Mouse (Mus musculus): ENCODE measurements around the gene Sgcb. TPM values are rescaled to one million over a fixed set of nuclear protein-coding genes. Genes with fewer than 3 reads are reported as not detected.

The Sgcb gene
- polyA plus RNA-seq (2015; fragmentation: Nextera tagmentation; extraction: Ambion mirVana), result 24.9 and 25.5 TPM in 2 replicates

- Histone ChIP-seq H3K27me3 (ENCODE audit: insufficient read depth, low read length) (peaks cover 41% of the 10 kb centered on the region), H3K9me3 (ENCODE audit: low read length) (no peaks in the 10 kb centered on the region), H3K4me3 (ENCODE audit: low read length) (peak within 1 kb of the TSS; percentile 73), H3K36me3 (ENCODE audit: insufficient read depth, low read length) (0 out of 2 replicates have a peak, but pooled peaks cover under 1% of the 10 kb centered on the region), H3K4me2 (replicated peaks; ENCODE audit: low read depth, low read length) (peak within 1 kb of the TSS; percentile 81), H3K4me1 (ENCODE audit: insufficient read depth, low read length) (peaks cover 27% of the 10 kb centered on the region), H3K27ac (ENCODE audit: low read length) (peak within 1 kb of the TSS; percentile 30; the same call in 1 of the 2 replicates), H3K9ac (replicated peaks; ENCODE audit: low read length) (peak within 1 kb of the TSS; percentile 74)
- ATAC-seq (ENCODE audit: low FRiP score, low TSS enrichment), result peak; percentile 90
- under 1% methylated on average over 61 of the region's 62 CpGs for WGBS
Observed at GRCm38 (mm10) chr5:73647261-73647900, at the start of gene Sgcb. TSS of gene Sgcb (minus strand) at chr5:73647790.

- Histone ChIP-seq H3K9me3 (ENCODE audit: low read length) (no peaks in the 10 kb centered on the region), H3K9ac (replicated peaks; ENCODE audit: low read length) (no peak overlapping the region), H3K4me2 (replicated peaks; ENCODE audit: low read depth, low read length) (no peak overlapping the region), H3K27me3 (ENCODE audit: insufficient read depth, low read length) (no peaks in the 10 kb centered on the region), H3K4me1 (ENCODE audit: insufficient read depth, low read length) (0 out of 2 replicates have a peak, but pooled peaks cover 3% of the 10 kb centered on the region), H3K36me3 (ENCODE audit: insufficient read depth, low read length) (no peaks in the 10 kb centered on the region), H3K27ac (ENCODE audit: low read length) (no peak overlapping the region), H3K4me3 (ENCODE audit: low read length) (no peak overlapping the region)
- ATAC-seq (ENCODE audit: low FRiP score, low TSS enrichment), result no peak
- WGBS, result 80% methylated on average over 4 of the region's 4 CpGs
Observed at GRCm38 (mm10) chr5:73694254-73695015, 46.8 kb upstream of the Sgcb start.

- H3K9me3 ChIP-seq (ENCODE audit: low read length), result no peaks in the 10 kb centered on the region
- H3K36me3 ChIP-seq (ENCODE audit: insufficient read depth, low read length), result no peaks in the 10 kb centered on the region
- no peaks in the 10 kb centered on the region for H3K27me3 ChIP-seq (ENCODE audit: insufficient read depth, low read length)
- 0 out of 2 replicates have a peak, but pooled peaks cover 3% of the 10 kb centered on the region for H3K4me1 ChIP-seq (ENCODE audit: insufficient read depth, low read length)
- ATAC-seq (ENCODE audit: low FRiP score, low TSS enrichment), result no peak
- H3K4me2 ChIP-seq (replicated peaks; ENCODE audit: low read depth, low read length), result no peak overlapping the region
- no peak overlapping the region for H3K4me3 ChIP-seq (ENCODE audit: low read length)
- H3K27ac ChIP-seq (ENCODE audit: low read length), result no peak overlapping the region
- WGBS, result 92% methylated on average over 1 of the region's 1 CpGs
- H3K9ac ChIP-seq (replicated peaks; ENCODE audit: low read length), result no peak overlapping the region
Observed at GRCm38 (mm10) chr5:73693778-73694177, 46.2 kb upstream of the Sgcb start.

- no peak overlapping the region for H3K4me3 ChIP-seq (ENCODE audit: low read length)
- 51% methylated on average over 15 of the region's 15 CpGs for WGBS
- H3K9me3 ChIP-seq (ENCODE audit: low read length), result no peaks in the 10 kb centered on the region
- no peaks in the 10 kb centered on the region for H3K27me3 ChIP-seq (ENCODE audit: insufficient read depth, low read length)
- no peak overlapping the region for H3K27ac ChIP-seq (ENCODE audit: low read length)
- no peak overlapping the region for H3K9ac ChIP-seq (replicated peaks; ENCODE audit: low read length)
- H3K36me3 ChIP-seq (ENCODE audit: insufficient read depth, low read length), result no peaks in the 10 kb centered on the region
- 0 out of 2 replicates have a peak, but pooled peaks cover 3% of the 10 kb centered on the region for H3K4me1 ChIP-seq (ENCODE audit: insufficient read depth, low read length)
- H3K4me2 ChIP-seq (replicated peaks; ENCODE audit: low read depth, low read length), result no peak overlapping the region
- no peak for ATAC-seq (ENCODE audit: low FRiP score, low TSS enrichment)
Observed at GRCm38 (mm10) chr5:73691723-73692520, 44.3 kb upstream of the Sgcb start.

- WGBS, result 63% methylated on average over 2 of the region's 2 CpGs
- ATAC-seq (ENCODE audit: low FRiP score, low TSS enrichment), result no peak
Observed at GRCm38 (mm10) chr5:73690146-73690545, 42.6 kb upstream of the Sgcb start.

GRCm38 (mm10) chr5:73688576-73688975 is 41.0 kb upstream of the Sgcb start:
- no peak for ATAC-seq (ENCODE audit: low FRiP score, low TSS enrichment)
- no peaks in the 10 kb centered on the region for H3K27me3 ChIP-seq (ENCODE audit: insufficient read depth, low read length)
- H3K4me3 ChIP-seq (ENCODE audit: low read length), result no peak overlapping the region
- WGBS, result 79% methylated on average over 1 of the region's 1 CpGs
- H3K9ac ChIP-seq (replicated peaks; ENCODE audit: low read length), result no peak overlapping the region
- no peak overlapping the region for H3K4me2 ChIP-seq (replicated peaks; ENCODE audit: low read depth, low read length)
- H3K9me3 ChIP-seq (ENCODE audit: low read length), result no peaks in the 10 kb centered on the region
- no peak overlapping the region for H3K27ac ChIP-seq (ENCODE audit: low read length)
- H3K36me3 ChIP-seq (ENCODE audit: insufficient read depth, low read length), result no peaks in the 10 kb centered on the region
- H3K4me1 ChIP-seq (ENCODE audit: insufficient read depth, low read length), result 0 out of 2 replicates have a peak, but pooled peaks cover 3% of the 10 kb centered on the region

More at GRCm38 (mm10) chr5:73690146-73690545, 42.6 kb upstream of the Sgcb start:
- H3K4me2 ChIP-seq (replicated peaks; ENCODE audit: low read depth, low read length), result no peak overlapping the region
- H3K27ac ChIP-seq (ENCODE audit: low read length), result no peak overlapping the region
- H3K9ac ChIP-seq (replicated peaks; ENCODE audit: low read length), result no peak overlapping the region
- no peaks in the 10 kb centered on the region for H3K9me3 ChIP-seq (ENCODE audit: low read length)
- 0 out of 2 replicates have a peak, but pooled peaks cover 3% of the 10 kb centered on the region for H3K4me1 ChIP-seq (ENCODE audit: insufficient read depth, low read length)
- no peaks in the 10 kb centered on the region for H3K36me3 ChIP-seq (ENCODE audit: insufficient read depth, low read length)
- H3K4me3 ChIP-seq (ENCODE audit: low read length), result no peak overlapping the region
- no peaks in the 10 kb centered on the region for H3K27me3 ChIP-seq (ENCODE audit: insufficient read depth, low read length)

GRCm38 (mm10) chr5:73686149-73686548 is 38.6 kb upstream of the Sgcb start:
- no peaks in the 10 kb centered on the region for H3K27me3 ChIP-seq (ENCODE audit: insufficient read depth, low read length)
- ATAC-seq (ENCODE audit: low FRiP score, low TSS enrichment), result no peak
- WGBS, result 20% methylated on average over 4 of the region's 4 CpGs

GRCm38 (mm10) chr5:73683706-73684409 is 36.3 kb upstream of the Sgcb start:
- Histone ChIP-seq H3K4me3 (ENCODE audit: low read length) (no peak overlapping the region), H3K27ac (ENCODE audit: low read length) (no peak overlapping the region), H3K4me1 (ENCODE audit: insufficient read depth, low read length) (no peaks in the 10 kb centered on the region), H3K36me3 (ENCODE audit: insufficient read depth, low read length) (no peaks in the 10 kb centered on the region), H3K9ac (replicated peaks; ENCODE audit: low read length) (no peak overlapping the region), H3K4me2 (replicated peaks; ENCODE audit: low read depth, low read length) (no peak overlapping the region), H3K27me3 (ENCODE audit: insufficient read depth, low read length) (no peaks in the 10 kb centered on the region), H3K9me3 (ENCODE audit: low read length) (no peaks in the 10 kb centered on the region)
- no peak for ATAC-seq (ENCODE audit: low FRiP score, low TSS enrichment)
- WGBS, result 46% methylated on average over 9 of the region's 9 CpGs

More at GRCm38 (mm10) chr5:73686149-73686548, 38.6 kb upstream of the Sgcb start:
- Histone ChIP-seq H3K4me1 (ENCODE audit: insufficient read depth, low read length) (0 out of 2 replicates have a peak, but pooled peaks cover 3% of the 10 kb centered on the region), H3K4me3 (ENCODE audit: low read length) (no peak overlapping the region), H3K36me3 (ENCODE audit: insufficient read depth, low read length) (no peaks in the 10 kb centered on the region), H3K9me3 (ENCODE audit: low read length) (no peaks in the 10 kb centered on the region), H3K4me2 (replicated peaks; ENCODE audit: low read depth, low read length) (no peak overlapping the region), H3K27ac (ENCODE audit: low read length) (no peak overlapping the region), H3K9ac (replicated peaks; ENCODE audit: low read length) (no peak overlapping the region)

GRCm38 (mm10) chr5:73683221-73683620 is 35.6 kb upstream of the Sgcb start:
- Histone ChIP-seq H3K36me3 (ENCODE audit: insufficient read depth, low read length) (no peaks in the 10 kb centered on the region), H3K27ac (ENCODE audit: low read length) (no peak overlapping the region), H3K4me2 (replicated peaks; ENCODE audit: low read depth, low read length) (no peak overlapping the region), H3K4me1 (ENCODE audit: insufficient read depth, low read length) (no peaks in the 10 kb centered on the region), H3K9me3 (ENCODE audit: low read length) (no peaks in the 10 kb centered on the region), H3K9ac (replicated peaks; ENCODE audit: low read length) (no peak overlapping the region), H3K27me3 (ENCODE audit: insufficient read depth, low read length) (no peaks in the 10 kb centered on the region), H3K4me3 (ENCODE audit: low read length) (no peak overlapping the region)
- WGBS, result 77% methylated on average over 6 of the region's 6 CpGs
- ATAC-seq (ENCODE audit: low FRiP score, low TSS enrichment), result no peak

Measured in kidney, embryonic 16.5 days (tissue).